Comparison of ENCODE assay signal across 13 mouse cellular contexts in genomic region chr12:70118721-70119345, GRCm38 (mm10). TPM values are rescaled to one million over a fixed set of nuclear protein-coding genes. Genes with fewer than 3 reads are reported as not detected.
DNase-seq lines count a peak whose midpoint lies in the region; ATAC-seq and TF ChIP-seq lines count a peak whose summit lies in the region.
"Had no signal": no experiment of that assay in that cellular context is flagged by ENCODE, and none has a peak within 500 bp of the region (broad histone marks: within the 10 kb centered on the region; RNA-seq: fewer than 3 reads in every experiment).

No protein-coding gene starts in this region.

- peak; percentile 87 for ATAC-seq in forebrain, embryonic 16.5 days
- ATAC-seq: activated CD4-positive, CD25-positive, alpha-beta regulatory T cell, adult 4 months had no signal

- no peak overlapping the region for H3K4me2 ChIP-seq in forebrain, embryonic 16.5 days (ENCODE audit: low read length)
- H3K4me2 ChIP-seq: embryonic facial prominence, embryonic 12.5 days; heart, embryonic 13.5 days; lung, embryonic 15.5 days had no signal

- intact Hi-C loops in gastrocnemius, postnatal 36 days (cut with DNase I) = no loop called here

- TF ChIP-seq POLR2A in brain, embryonic 14.5 days (IDR thresholded peaks at IDR 0.05; ENCODE audit: borderline replicate concordance, extremely low read depth, insufficient read depth, insufficient read length, poor library complexity, severe bottlenecking) = no peak

- peaks cover 4% of the 10 kb centered on the region; the same call in 1 of the 2 replicates for H3K4me1 ChIP-seq in forebrain, embryonic 16.5 days (replicated peaks; ENCODE audit: control insufficient read depth, insufficient read depth, low read length)
- H3K4me1 ChIP-seq: embryonic facial prominence, embryonic 12.5 days; heart, embryonic 13.5 days; lung, embryonic 15.5 days had no signal

- H3K9me3 ChIP-seq in forebrain, embryonic 16.5 days (ENCODE audit: control insufficient read depth, low read length) = no peaks in the 10 kb centered on the region
- H3K9me3 ChIP-seq: embryonic facial prominence, embryonic 12.5 days; heart, embryonic 13.5 days; lung, embryonic 15.5 days had no signal

- no peak overlapping the region for H3K9ac ChIP-seq in forebrain, embryonic 16.5 days (replicated peaks; ENCODE audit: low read depth, low read length)
- H3K9ac ChIP-seq: embryonic facial prominence, embryonic 12.5 days; heart, embryonic 13.5 days; lung, embryonic 15.5 days had no signal

- whole genome bisulfite sequencing in forebrain, embryonic 16.5 days = 57% methylated on average over 10 of the region's 10 CpGs

- 0 out of 2 replicates have a peak, but pooled peaks cover 2% of the 10 kb centered on the region for H3K27me3 ChIP-seq in forebrain, embryonic 16.5 days (replicated peaks; ENCODE audit: control insufficient read depth, insufficient read depth, low read length)
- H3K27me3 ChIP-seq: embryonic facial prominence, embryonic 12.5 days; lung, embryonic 15.5 days had no signal

- H3K36me3 ChIP-seq in forebrain, embryonic 16.5 days (ENCODE audit: control insufficient read depth, insufficient read depth) = no peaks in the 10 kb centered on the region
- H3K36me3 ChIP-seq: embryonic facial prominence, embryonic 12.5 days; heart, embryonic 13.5 days; lung, embryonic 15.5 days had no signal

- TF ChIP-seq CTCF in brain, embryonic 14.5 days (IDR thresholded peaks at IDR 0.05; ENCODE audit: borderline replicate concordance, extremely low read depth, insufficient read depth, insufficient read length) = no peak

- no peak overlapping the region for H3K4me3 ChIP-seq in forebrain, embryonic 16.5 days (replicated peaks; ENCODE audit: low read length)
- H3K4me3 ChIP-seq: embryonic facial prominence, embryonic 12.5 days; heart, embryonic 13.5 days; lung, embryonic 15.5 days had no signal

- peak overlapping the region; percentile 65 for H3K27ac ChIP-seq in forebrain, embryonic 16.5 days (ENCODE audit: low read length)
- H3K27ac ChIP-seq: embryonic facial prominence, embryonic 12.5 days; heart, embryonic 13.5 days; lung, embryonic 15.5 days had no signal

- peak; percentile 61 for DNase-seq in heart, adult 11 months
- DNase-seq in heart, postnatal 4 days = no peak
- peak; percentile 90 for DNase-seq in brain, embryonic 14.5 days (ENCODE audit: low read depth)
- peak; percentile 62 to 83 for DNase-seq in left cerebral cortex, adult 9 months (ENCODE audit: low spot score in 2 of 2)
- no peak for DNase-seq in urinary bladder, postnatal 36 days (ENCODE audit: low spot score in 2 of 2)
- DNase-seq in heart, adult 8-10 months (ENCODE audit: low spot score) = no peak
- DNase-seq in gastrocnemius, postnatal 36 days = no peak
- DNase-seq: kidney, postnatal 4 days had no signal

RNA-seq across cellular contexts. Expression of gene Nin, which starts 5.3 kb away (rescaled TPM):
- 10 to 100 TPM; 41.3 to 42.0 TPM for total RNA-seq in heart, postnatal 4 days (2021)
- 23.8 and 29.7 TPM in 2 replicates for polyA plus RNA-seq in brain, embryonic 14.5 days (2012; rRNA removed)
- 40.2 and 45.3 TPM in 2 replicates for polyA plus RNA-seq in forebrain, embryonic 16.5 days (2015; fragmentation: Nextera tagmentation; extraction: Ambion mirVana)
- total RNA-seq in heart, adult 8-10 months (2022) = 10 to 100 TPM; 13.1 to 17.0 (median 14.7) TPM
- 10 to 100 TPM; 20.8 to 25.2 TPM for total RNA-seq in gastrocnemius, postnatal 36 days (2021)

RNA-seq across cellular contexts. Expression of gene Abhd12b, which starts 35.1 kb away (rescaled TPM):
- total RNA-seq in heart, postnatal 4 days (2021) = not detected
- polyA plus RNA-seq in brain, embryonic 14.5 days (2012; rRNA removed) = 0.18 and 0.34 TPM in 2 replicates
- not detected in 2 replicates for polyA plus RNA-seq in forebrain, embryonic 16.5 days (2015; fragmentation: Nextera tagmentation; extraction: Ambion mirVana)
- total RNA-seq in heart, adult 8-10 months (2022) = not detected
- total RNA-seq in gastrocnemius, postnatal 36 days (2021) = not detected
- polyA plus RNA-seq: heart, embryonic 13.5 days had no signal

Comparison
In these comparisons a context has a peak if more than half of its experiments do, and no peak if none do; other contexts are left out.
1. DNase-seq: peak in heart, adult 11 months (single experiment), brain, embryonic 14.5 days (single experiment) and left cerebral cortex, adult 9 months (2 of 2); none in heart, postnatal 4 days (single experiment), urinary bladder, postnatal 36 days (0 of 2), heart, adult 8-10 months (single experiment) and gastrocnemius, postnatal 36 days (0 of 2).